Mouse (Mus musculus) megakaryocyte, embryonic 14.5 days (primary cell): ENCODE measurements around the gene Arhgap22.

Experiments used
- FLI1 ChIP-seq: IDR thresholded peaks from 2 replicates; pipeline ENCODE4 v1.6.1; 2012; ENCODE audit warnings: low read length, inconsistent platforms, mixed read lengths
- GATA1 ChIP-seq: IDR thresholded peaks from 3 replicates; pipeline ENCODE4 v1.6.1; 2012; ENCODE audit warnings: mixed read lengths, low read length, inconsistent platforms, borderline replicate concordance

GRCm38 (mm10) chr14:33189230-33189629, 24.6 kb upstream of the Arhgap22 start:
- TF ChIP-seq GATA1: no peak
- TF ChIP-seq FLI1: no peak
